Mouse (Mus musculus) testis, adult 2 months (tissue): ENCODE measurements at regions not wholly inside any gene's neighbourhood (a gene's known extent, or its start where the extent isn't known, plus 50 kb on each side); places are given as distances from the start of the nearest gene placed in this dataset.

ENCODE experiments used
- CTCF ChIP-seq: fragments of 200-500 bp; IDR thresholded peaks from 2 replicates; pipeline ENCODE4 v1.5.1; 2012; ENCODE audit warnings: low read depth, mild to moderate bottlenecking, inconsistent platforms, low read length, moderate library complexity; ENCODE audit not compliant: control insufficient read depth, insufficient read depth, insufficient replicate concordance
- POLR2A ChIP-seq: fragments of 200-500 bp; IDR thresholded peaks from 2 replicates; pipeline ENCODE4 v1.6.1; 2012; ENCODE audit warnings: low read depth, mild to moderate bottlenecking, inconsistent platforms, low read length, moderate library complexity; ENCODE audit not compliant: control insufficient read depth

DNA sequence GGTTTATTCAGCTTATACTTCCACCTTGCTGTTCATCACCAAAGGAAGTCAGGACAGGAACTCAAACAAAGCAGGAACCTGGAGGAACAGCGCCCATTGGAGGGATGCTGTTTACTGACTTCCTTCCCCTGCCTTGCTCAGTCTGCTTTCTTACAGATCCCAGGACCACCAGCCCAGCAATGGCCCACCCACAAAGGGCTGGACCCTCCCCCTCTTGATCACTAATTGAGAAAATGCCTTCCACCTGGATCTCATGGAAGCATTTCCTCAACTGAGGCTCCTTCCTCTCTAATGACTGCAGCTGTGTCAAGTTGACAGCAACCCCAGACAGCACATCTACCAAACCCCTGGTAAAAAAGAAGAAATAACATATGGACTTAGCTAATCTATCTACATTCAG lies 312.7 kb downstream of the Sox4 start:
- TF ChIP-seq POLR2A (no peak), CTCF (no peak)
